Mouse (Mus musculus) forebrain, embryonic 13.5 days (tissue): ENCODE measurements around the gene Galnt9. TPM values are rescaled to one million over a fixed set of nuclear protein-coding genes. Genes with fewer than 3 reads are reported as not detected.
A peak's percentile ranks its signal among the peaks of the same experiment; 100 is the strongest.

Experiments used
- ATAC-seq: fragments of 200-750 bp; cut with Nextera tagmentation; 2 replicates; pipeline ENCODE4 v1.8.0; 2017
- H3K27ac ChIP-seq: fragments of 300-500 bp; sonication (generic); 2 replicates; pipeline ENCODE4 v1.5.1; 2015; ENCODE audit warnings: inconsistent platforms, mild to moderate bottlenecking, moderate library complexity
- H3K27me3 ChIP-seq: fragments of 300-500 bp; sonication (generic); 2 replicates; pipeline ENCODE4 v1.6.1; 2015; ENCODE audit warnings: mild to moderate bottlenecking, inconsistent platforms
- H3K36me3 ChIP-seq: fragments of 300-500 bp; sonication (generic); 2 replicates; pipeline ENCODE4 v1.6.1; 2015; ENCODE audit warnings: mild to moderate bottlenecking, inconsistent platforms; ENCODE audit not compliant: poor library complexity, severe bottlenecking
- H3K4me1 ChIP-seq: fragments of 300-500 bp; sonication (generic); 2 replicates; pipeline ENCODE4 v1.6.1; 2015; ENCODE audit warnings: inconsistent platforms
- H3K4me2 ChIP-seq: fragments of 300-500 bp; sonication (generic); 2 replicates; pipeline ENCODE4 v1.6.1; 2015; ENCODE audit warnings: inconsistent platforms, mild to moderate bottlenecking, moderate library complexity
- H3K4me3 ChIP-seq: fragments of 300-500 bp; sonication (generic); 2 replicates; pipeline ENCODE4 v1.5.1; 2015; ENCODE audit warnings: mild to moderate bottlenecking, inconsistent platforms
- H3K9ac ChIP-seq: fragments of 300-500 bp; sonication (generic); 2 replicates; pipeline ENCODE4 v1.6.1; 2015; ENCODE audit warnings: mild to moderate bottlenecking, inconsistent platforms
- H3K9me3 ChIP-seq: fragments of 300-500 bp; sonication (generic); replicated peaks from 2 replicates; pipeline ENCODE4 v1.6.1; 2016; ENCODE audit warnings: inconsistent platforms
- WGBS: fragments of 180-500 bp; shearing (Covaris S2); methylation state at CpG from one replicate; pipeline ENCODE4 v1.1.7; 2015; 5-methylcytosine and 5-hydroxymethylcytosine counted together
- polyA plus RNA-seq: library from polyadenylated mRNA; unstranded; fragments of >200 nt; fragmentation: Nextera tagmentation; extraction: Ambion mirVana; gene quantifications from 2 replicates; pipeline ENCODE4 v1.2.1, GENCODE M21; 2015

Galnt9 gene
- polyA plus RNA-seq: 4.8 and 5.6 TPM in 2 replicates

GRCm38 (mm10) chr5:110543951-110544690, at the start of gene Galnt9:
Gene Galnt9 (plus strand): TSS chr5:110544355.
- Histone ChIP-seq H3K4me2 (peak within 1 kb of the TSS; percentile 69), H3K27me3 (peaks cover 68% of the 10 kb centered on the region), H3K9me3 (no peaks in the 10 kb centered on the region), H3K9ac (peak within 1 kb of the TSS; percentile 65), H3K36me3 (no peaks in the 10 kb centered on the region), H3K27ac (no peak within 1 kb of the TSS), H3K4me3 (peak within 1 kb of the TSS; percentile 46), H3K4me1 (peaks cover 10% of the 10 kb centered on the region)
- peak; percentile 90 for ATAC-seq
- under 1% methylated on average over 63 of the region's 82 CpGs for WGBS

GRCm38 (mm10) chr5:110494396-110494795, 49.8 kb upstream of the Galnt9 start:
- H3K27me3 ChIP-seq: peaks cover 24% of the 10 kb centered on the region
- peak overlapping the region; percentile 21; the same call in 1 of the 2 replicates for H3K27ac ChIP-seq
- H3K4me3 ChIP-seq: no peak overlapping the region
- 54% methylated on average over 4 of the region's 4 CpGs for WGBS
- no peak for ATAC-seq
- H3K36me3 ChIP-seq: no peaks in the 10 kb centered on the region
- H3K9ac ChIP-seq: 0 out of 2 replicates have a peak overlapping the region, but pooled peaks have one; percentile 22
- H3K4me2 ChIP-seq: 0 out of 2 replicates have a peak overlapping the region, but pooled peaks have one; percentile 2
- H3K9me3 ChIP-seq: no peaks in the 10 kb centered on the region
- peaks cover 13% of the 10 kb centered on the region for H3K4me1 ChIP-seq

- Histone ChIP-seq H3K27ac (no peak overlapping the region), H3K4me3 (no peak overlapping the region), H3K4me1 (peaks cover 13% of the 10 kb centered on the region), H3K4me2 (no peak overlapping the region), H3K27me3 (peaks cover 22% of the 10 kb centered on the region), H3K36me3 (no peaks in the 10 kb centered on the region), H3K9me3 (no peaks in the 10 kb centered on the region), H3K9ac (no peak overlapping the region)
- 79% methylated on average over 6 of the region's 6 CpGs for WGBS
- no peak for ATAC-seq
Observed at GRCm38 (mm10) chr5:110495051-110495450, 49.1 kb upstream of the Galnt9 start.

- Histone ChIP-seq H3K27ac (no peak overlapping the region), H3K36me3 (no peaks in the 10 kb centered on the region), H3K4me1 (peaks cover 17% of the 10 kb centered on the region), H3K4me2 (no peak overlapping the region), H3K4me3 (no peak overlapping the region), H3K27me3 (peaks cover 16% of the 10 kb centered on the region), H3K9me3 (no peaks in the 10 kb centered on the region), H3K9ac (no peak overlapping the region)
- no peak for ATAC-seq
- 80% methylated on average over 5 of the region's 5 CpGs for WGBS
Observed at GRCm38 (mm10) chr5:110497556-110497955, 46.6 kb upstream of the Galnt9 start.

GRCm38 (mm10) chr5:110498071-110498470, 46.1 kb upstream of the Galnt9 start:
- H3K9me3 ChIP-seq: no peaks in the 10 kb centered on the region
- 80% methylated on average over 10 of the region's 10 CpGs for WGBS
- H3K27ac ChIP-seq: no peak overlapping the region
- H3K4me2 ChIP-seq: no peak overlapping the region
- ATAC-seq: no peak
- H3K36me3 ChIP-seq: no peaks in the 10 kb centered on the region
- H3K4me3 ChIP-seq: no peak overlapping the region
- H3K9ac ChIP-seq: no peak overlapping the region
- H3K27me3 ChIP-seq: peaks cover 16% of the 10 kb centered on the region
- peaks cover 17% of the 10 kb centered on the region for H3K4me1 ChIP-seq

- no peak for ATAC-seq
- Histone ChIP-seq H3K9me3 (no peaks in the 10 kb centered on the region), H3K27ac (no peak overlapping the region), H3K4me2 (no peak overlapping the region), H3K4me1 (0 out of 2 replicates have a peak, but pooled peaks cover 4% of the 10 kb centered on the region), H3K27me3 (peaks cover 20% of the 10 kb centered on the region), H3K36me3 (no peaks in the 10 kb centered on the region), H3K9ac (no peak overlapping the region), H3K4me3 (no peak overlapping the region)
- WGBS: 63% methylated on average over 4 of the region's 4 CpGs
Observed at GRCm38 (mm10) chr5:110500233-110500632, 43.9 kb upstream of the Galnt9 start.

- Histone ChIP-seq H3K27me3 (peaks cover 9% of the 10 kb centered on the region), H3K4me1 (peaks cover 18% of the 10 kb centered on the region), H3K4me3 (no peak overlapping the region), H3K36me3 (no peaks in the 10 kb centered on the region), H3K27ac (no peak overlapping the region), H3K9me3 (no peaks in the 10 kb centered on the region), H3K9ac (no peak overlapping the region), H3K4me2 (no peak overlapping the region)
- no peak for ATAC-seq
- 92% methylated on average over 3 of the region's 3 CpGs for WGBS
Observed at GRCm38 (mm10) chr5:110503361-110503760, 40.8 kb upstream of the Galnt9 start.

- Histone ChIP-seq H3K4me1 (peaks cover 16% of the 10 kb centered on the region), H3K36me3 (no peaks in the 10 kb centered on the region), H3K27ac (no peak overlapping the region), H3K9ac (no peak overlapping the region), H3K9me3 (no peaks in the 10 kb centered on the region), H3K4me2 (peak overlapping the region; percentile 28), H3K27me3 (peaks cover 8% of the 10 kb centered on the region; the same call in 1 of the 2 replicates), H3K4me3 (no peak overlapping the region)
- ATAC-seq: no peak
- WGBS: 25% methylated on average over 10 of the region's 10 CpGs
Observed at GRCm38 (mm10) chr5:110505611-110506294, 38.4 kb upstream of the Galnt9 start.

GRCm38 (mm10) chr5:110506295-110506616, 37.9 kb upstream of the Galnt9 start:
- WGBS: 12% methylated on average over 8 of the region's 8 CpGs
- H3K36me3 ChIP-seq: no peaks in the 10 kb centered on the region
- H3K4me3 ChIP-seq: no peak overlapping the region
- H3K9ac ChIP-seq: no peak overlapping the region
- H3K27ac ChIP-seq: no peak overlapping the region
- H3K27me3 ChIP-seq: peaks cover 8% of the 10 kb centered on the region; the same call in 1 of the 2 replicates
- peak overlapping the region; percentile 28 for H3K4me2 ChIP-seq
- no peak for ATAC-seq
- peaks cover 14% of the 10 kb centered on the region for H3K4me1 ChIP-seq
- no peaks in the 10 kb centered on the region for H3K9me3 ChIP-seq

GRCm38 (mm10) chr5:110506856-110507255, 37.3 kb upstream of the Galnt9 start:
- WGBS: 81% methylated on average over 3 of the region's 3 CpGs
- Histone ChIP-seq H3K4me3 (no peak overlapping the region), H3K27me3 (peaks cover 8% of the 10 kb centered on the region; the same call in 1 of the 2 replicates), H3K4me1 (peaks cover 14% of the 10 kb centered on the region), H3K9ac (no peak overlapping the region), H3K27ac (no peak overlapping the region), H3K9me3 (no peaks in the 10 kb centered on the region), H3K4me2 (no peak overlapping the region), H3K36me3 (no peaks in the 10 kb centered on the region)
- no peak for ATAC-seq

GRCm38 (mm10) chr5:110507943-110508342, 36.2 kb upstream of the Galnt9 start:
- Histone ChIP-seq H3K27ac (no peak overlapping the region), H3K4me1 (peaks cover 14% of the 10 kb centered on the region), H3K4me2 (no peak overlapping the region), H3K36me3 (no peaks in the 10 kb centered on the region), H3K4me3 (no peak overlapping the region), H3K27me3 (peaks cover 8% of the 10 kb centered on the region; the same call in 1 of the 2 replicates), H3K9ac (no peak overlapping the region), H3K9me3 (no peaks in the 10 kb centered on the region)
- 83% methylated on average over 3 of the region's 3 CpGs for WGBS
- ATAC-seq: no peak

GRCm38 (mm10) chr5:110510357-110510756, 33.8 kb upstream of the Galnt9 start:
- 66% methylated on average over 6 of the region's 6 CpGs for WGBS
- Histone ChIP-seq H3K4me1 (peaks cover 14% of the 10 kb centered on the region), H3K27ac (no peak overlapping the region), H3K4me3 (no peak overlapping the region), H3K4me2 (no peak overlapping the region), H3K27me3 (0 out of 2 replicates have a peak, but pooled peaks cover 8% of the 10 kb centered on the region), H3K9me3 (no peaks in the 10 kb centered on the region), H3K36me3 (no peaks in the 10 kb centered on the region), H3K9ac (no peak overlapping the region)
- 0 out of 2 replicates have a peak, but pooled peaks have one; percentile 36 for ATAC-seq
